Mouse (Mus musculus) B cell, adult 2 months (primary cell): ENCODE measurements around the gene Spns2.
"Not testable (repeated sequence)": the region's sequence is repeated elsewhere in the genome, so short reads cannot be mapped to it uniquely, and the experiment has no call there.

Experiments used
- DNase-seq, 2 experiments: peaks; one replicate each; pipeline ENCODE4 v3.0.0; 2022

Spns2 gene

GRCm38 (mm10) chr11:72470004-72470403 lies 19.7 kb downstream of the Spns2 start:
- DNase-seq = no peak

- DNase-seq = no peak
These were observed 20.5 kb downstream of the Spns2 start for GRCm38 (mm10) chr11:72469217-72469616.

GRCm38 (mm10) chr11:72468525-72468924 lies 21.2 kb downstream of the Spns2 start:
- DNase-seq = no peak

DNA sequence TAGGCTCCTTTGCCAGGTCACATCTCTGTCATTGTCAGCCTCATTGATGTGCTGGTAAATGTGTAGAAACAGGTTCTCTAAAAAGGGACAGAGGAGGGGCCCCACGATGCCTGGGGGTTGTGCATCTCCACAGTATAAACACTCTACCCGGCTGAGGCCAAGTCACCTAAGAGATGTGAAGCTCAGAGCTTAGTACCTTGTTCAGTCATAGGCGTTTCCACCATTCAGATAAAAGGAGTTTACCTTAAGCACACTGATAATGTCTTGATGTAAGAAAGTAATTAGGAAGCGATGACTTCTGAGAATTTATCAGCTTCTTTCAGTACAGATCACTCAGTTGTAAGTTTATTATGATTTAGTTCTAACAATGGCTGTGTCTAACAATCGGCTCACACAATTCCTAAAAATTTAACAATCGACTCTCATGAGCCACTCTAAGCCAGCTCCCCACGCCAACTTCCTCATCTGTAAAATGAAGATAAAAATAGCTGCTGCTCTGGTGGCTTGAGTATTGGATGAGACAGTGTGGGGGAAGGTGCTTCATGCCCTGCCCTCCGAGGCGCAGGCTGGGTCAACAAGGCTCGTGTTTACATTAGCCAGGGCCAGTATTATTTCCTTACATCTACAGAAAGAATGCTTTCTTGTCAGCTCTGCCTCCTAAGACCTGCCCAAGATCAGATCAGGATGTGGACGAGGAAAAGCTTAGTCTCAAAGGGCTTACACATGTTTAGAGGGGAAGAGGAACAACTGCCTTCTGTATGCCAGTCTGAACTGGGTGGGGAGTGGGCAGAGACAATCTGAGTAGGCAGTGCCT lies 22.8 kb downstream of the Spns2 start:
- DNase-seq = peak; percentile 61

DNA sequence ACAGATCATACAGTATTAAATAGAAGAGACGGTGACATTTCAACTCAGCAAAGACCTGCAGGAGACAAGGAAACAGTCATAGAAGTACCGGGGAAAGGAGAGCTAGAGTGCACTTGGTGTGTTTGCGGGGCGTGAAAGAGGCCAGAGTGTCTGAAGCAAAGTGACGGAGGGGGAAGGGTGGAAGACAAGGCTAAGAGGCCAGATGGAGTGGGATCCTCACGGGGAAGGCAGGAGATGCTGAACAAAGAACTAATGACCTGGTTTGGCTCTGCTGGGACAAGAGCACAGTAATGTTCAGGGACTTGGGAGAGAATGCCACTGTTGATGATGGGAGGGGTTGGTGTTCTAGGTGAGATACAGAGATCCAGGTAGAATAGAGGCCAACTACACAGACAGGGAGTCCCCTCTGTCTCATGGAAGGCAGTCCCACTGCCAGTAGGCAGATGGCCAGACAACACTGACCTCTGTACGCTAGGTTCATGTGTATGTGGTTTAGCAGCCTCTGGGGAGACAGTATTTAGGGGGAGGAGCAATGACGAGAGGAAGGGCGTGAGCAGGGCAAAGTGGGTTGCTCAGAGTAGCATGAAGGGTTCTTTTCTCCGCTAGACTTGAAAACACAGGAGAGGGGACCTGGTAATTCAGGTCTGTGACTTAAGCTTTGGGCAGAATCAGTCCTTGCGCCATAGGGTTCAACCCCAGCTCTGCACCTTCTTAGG lies 23.6 kb downstream of the Spns2 start:
- peak; percentile 71 to 76 for DNase-seq

DNA sequence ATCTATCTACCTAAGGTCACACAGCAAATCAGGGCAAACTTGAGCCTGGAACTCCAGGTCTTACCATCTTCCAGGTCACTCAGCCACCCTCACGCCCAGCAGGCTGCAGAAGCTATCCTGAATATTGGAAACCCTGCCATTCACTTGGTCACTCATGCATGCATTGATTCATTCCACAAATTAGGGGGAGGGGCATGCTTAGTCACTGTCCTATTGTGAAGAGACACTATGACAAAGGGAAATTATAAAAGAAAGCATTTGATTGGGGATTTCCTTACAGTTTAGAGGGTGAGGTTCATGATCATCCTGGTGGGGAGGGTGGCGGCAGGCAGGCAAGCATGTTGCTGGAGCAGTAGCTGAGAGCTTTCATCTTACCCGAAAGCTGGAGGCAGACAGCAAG lies 24.9 kb downstream of the Spns2 start:
- no peak for DNase-seq

DNA sequence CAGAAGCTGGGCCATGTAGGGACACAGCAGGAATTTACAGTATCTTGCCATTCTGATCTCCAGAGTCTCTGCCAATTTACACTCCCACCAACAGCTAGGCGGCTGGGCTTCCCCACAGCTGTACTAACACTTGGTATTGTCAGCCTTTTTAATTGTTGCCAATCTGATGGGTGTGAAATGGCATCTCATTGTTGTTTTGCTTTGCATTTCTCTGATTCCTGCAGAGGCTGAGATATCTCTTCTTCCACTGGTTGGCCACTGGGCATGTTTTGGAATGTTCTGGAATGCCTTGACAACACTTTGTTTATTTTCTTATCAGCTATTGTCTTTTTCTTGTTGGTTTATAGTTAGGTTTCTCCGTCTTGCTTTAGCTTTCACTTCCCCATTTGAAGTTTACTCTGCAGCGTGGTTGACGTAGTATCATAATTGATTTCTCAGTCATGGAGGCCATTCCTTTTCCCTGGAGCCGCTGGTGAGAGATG lies 28.2 kb downstream of the Spns2 start:
- DNase-seq = peak; percentile 68 to 69

DNA sequence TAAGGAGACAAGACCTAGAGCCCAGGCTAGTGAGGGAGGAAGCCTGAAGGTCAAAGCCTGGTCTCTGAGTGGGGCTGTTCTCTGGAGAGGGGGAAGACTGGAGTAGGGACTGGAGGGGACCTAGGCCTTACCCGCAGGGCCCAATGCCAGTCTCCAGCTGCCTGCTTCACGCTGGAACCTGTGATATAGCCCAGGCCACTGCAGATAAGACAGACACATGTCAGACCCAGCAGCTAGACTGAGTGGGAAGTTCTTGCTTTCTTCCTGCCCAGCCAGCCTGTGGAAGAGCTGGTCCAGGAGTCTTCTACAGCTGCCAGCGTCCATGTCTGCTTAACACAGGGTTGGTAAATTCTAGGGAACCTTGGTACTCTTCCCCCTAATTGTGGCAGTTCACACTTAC lies 31.2 kb downstream of the Spns2 start:
- DNase-seq = no peak

GRCm38 (mm10) chr11:72457995-72458496 lies 31.7 kb downstream of the Spns2 start:
- DNase-seq = no peak

GRCm38 (mm10) chr11:72455694-72456093 lies 34.0 kb downstream of the Spns2 start:
- no peak for DNase-seq

- DNase-seq = no peak
These were observed 36.4 kb downstream of the Spns2 start for GRCm38 (mm10) chr11:72453105-72453953.

- DNase-seq = no peak
These were observed 37.5 kb downstream of the Spns2 start for GRCm38 (mm10) chr11:72452140-72452665.

DNA sequence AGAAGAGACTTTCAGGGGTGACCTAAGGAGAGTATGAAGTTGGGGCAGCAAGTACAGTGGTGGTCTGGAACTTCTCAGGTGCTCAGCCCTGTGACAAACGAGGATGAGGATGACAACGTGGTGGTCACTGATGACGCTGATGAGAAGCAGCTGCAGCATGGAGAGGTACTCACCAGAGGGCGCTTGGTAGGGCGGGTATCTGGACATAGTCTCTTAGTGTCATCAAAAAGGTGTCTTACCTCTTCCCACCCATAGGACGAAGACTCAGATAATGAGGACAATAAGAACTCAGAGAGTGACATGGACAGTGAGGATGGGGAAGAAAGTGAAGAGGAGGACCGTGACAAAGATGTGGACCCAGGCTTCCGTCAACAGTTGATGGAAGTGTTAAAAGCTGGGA lies 42.2 kb downstream of the Spns2 start:
- DNase-seq = no peak

DNA sequence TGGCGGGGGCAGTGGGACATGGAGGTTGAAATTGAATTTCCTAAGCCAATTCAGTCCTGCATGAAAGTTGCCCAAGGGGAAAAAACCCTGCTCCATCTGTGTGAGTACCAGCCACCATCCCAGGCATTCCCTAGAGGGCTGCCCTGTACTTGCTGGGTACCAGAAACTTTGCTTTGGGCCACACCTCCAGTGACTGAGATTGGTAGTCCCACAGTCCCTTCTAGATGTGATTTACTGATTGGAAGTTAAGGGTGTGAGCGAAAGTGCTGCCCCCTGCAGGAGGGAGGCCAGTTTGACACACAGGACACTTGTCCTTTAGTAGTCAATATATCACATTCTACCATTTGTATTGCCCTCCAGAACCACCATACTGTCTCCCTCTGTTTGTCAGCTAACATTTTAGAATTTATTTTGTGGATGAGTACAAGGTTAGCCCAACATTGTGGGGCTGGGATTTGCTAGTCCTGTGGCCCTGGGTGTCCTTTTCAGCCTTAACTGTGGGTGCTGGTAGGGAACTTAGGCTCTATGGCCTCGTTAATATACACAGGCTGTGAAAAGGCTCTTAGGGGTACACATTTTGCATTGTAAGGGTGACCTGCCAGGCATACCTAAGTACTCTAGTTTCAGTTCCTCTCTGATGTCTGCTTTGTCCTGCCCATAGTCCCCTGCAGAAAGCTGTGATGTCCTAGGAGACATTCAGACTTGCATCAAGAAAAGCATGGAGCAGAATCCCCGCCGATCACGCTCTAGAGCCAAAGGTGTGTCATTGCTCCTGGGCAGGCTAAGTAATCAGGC lies 43.2 kb downstream of the Spns2 start:
- peak; percentile 86 for DNase-seq

- DNase-seq = peak; percentile 99
These were observed 48.6 kb downstream of the Spns2 start, which contains the start of gene Mybbp1a for GRCm38 (mm10) chr11:72440965-72441664. TSS of gene Mybbp1a (plus strand) at chr11:72441355.

- not testable (repeated sequence) for DNase-seq
These were observed 49.1 kb downstream of the Spns2 start for GRCm38 (mm10) chr11:72440597-72440964.

GRCm38 (mm10) chr11:72438411-72438810 lies 51.3 kb downstream of the Spns2 start:
- no peak for DNase-seq

GRCm38 (mm10) chr11:72436756-72437650 lies 52.7 kb downstream of the Spns2 start:
- DNase-seq = no peak

DNA sequence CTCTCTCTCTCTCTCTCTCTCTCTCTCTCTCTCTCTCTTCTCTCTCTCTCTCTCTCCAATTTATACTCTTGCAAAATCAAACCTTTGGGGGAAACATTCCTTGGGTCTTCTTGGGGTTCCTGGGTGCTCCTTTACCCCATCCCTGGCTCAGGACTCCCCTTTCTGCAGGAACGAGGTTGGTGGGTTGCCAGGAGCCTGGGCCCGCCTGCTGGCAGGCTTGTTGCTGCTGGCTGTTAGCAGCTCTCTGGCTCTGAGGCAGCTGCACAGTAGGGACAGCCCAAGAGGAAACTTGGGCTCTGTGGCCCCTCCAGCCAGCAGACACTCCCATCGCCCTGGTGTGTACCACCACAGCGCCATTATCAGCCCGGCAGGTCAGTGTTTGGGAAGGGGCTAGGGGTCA lies 53.4 kb downstream of the Spns2 start:
- DNase-seq = no peak

DNA sequence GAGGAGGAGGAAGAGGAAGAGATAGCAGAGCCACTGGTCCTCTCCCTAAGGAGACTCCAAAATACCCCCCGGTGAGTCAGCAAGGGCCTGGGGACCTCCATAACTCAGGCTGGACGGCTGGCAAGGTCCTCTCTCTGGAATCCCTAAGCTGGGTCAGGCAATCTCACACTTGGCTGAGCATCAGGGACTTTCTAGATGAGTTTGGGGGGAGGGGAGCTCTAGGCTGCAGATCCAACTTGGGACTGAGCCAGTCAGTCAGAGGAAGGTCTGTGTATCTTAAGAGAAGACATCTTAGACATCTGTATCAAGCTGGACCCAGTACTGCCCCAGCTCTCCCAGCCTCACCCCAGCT lies 54.0 kb downstream of the Spns2 start:
- DNase-seq = no peak
